Mouse (Mus musculus) urinary bladder, postnatal 36 days (tissue): Measurements from ENCODE around the gene Gins2.

Experiments
- DNase-seq, 2 experiments: peaks; one replicate each; pipeline ENCODE4 v3.0.0; 2022; ENCODE audit warnings: low spot score in 2 of 2, mixed read lengths in 1 of 2

The Gins2 gene

GRCm38 (mm10) chr8:120588908-120589771 is at the start of gene Gins2:
Gene Gins2, minus strand, starts transcription at chr8:120589304.
- DNase-seq = peak; percentile 100

DNA sequence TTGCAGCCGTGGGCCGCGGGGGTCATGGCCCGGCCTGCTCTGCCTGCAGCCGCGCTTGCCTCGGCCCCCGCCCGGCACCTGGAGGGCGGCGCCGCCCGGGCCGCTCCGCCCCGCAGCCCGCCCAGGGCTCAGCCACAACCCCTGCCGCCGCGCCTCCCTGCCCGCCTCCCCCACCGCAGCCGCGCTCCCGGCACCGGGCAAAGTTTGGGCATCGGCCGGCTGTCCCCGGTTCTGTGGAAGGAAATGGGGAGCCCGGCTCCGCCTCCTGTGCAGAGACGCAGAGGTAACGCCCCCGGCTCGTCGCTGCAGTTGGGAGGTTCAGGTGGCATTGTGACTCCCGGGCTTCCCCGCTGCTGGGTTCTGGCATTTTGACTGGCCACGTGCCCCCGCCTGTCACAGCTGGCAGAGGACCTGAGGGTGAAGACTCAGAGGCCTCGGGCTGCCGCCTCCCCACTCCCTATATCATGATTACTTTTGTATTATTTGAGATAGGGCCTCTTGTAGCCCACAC is 45.3 kb upstream of the Gins2 start:
- DNase-seq = peak; percentile 34 to 72

GRCm38 (mm10) chr8:120633665-120634271 is 44.7 kb upstream of the Gins2 start:
- no peak for DNase-seq

GRCm38 (mm10) chr8:120632969-120633664 is 44.0 kb upstream of the Gins2 start:
- DNase-seq = no peak

DNA sequence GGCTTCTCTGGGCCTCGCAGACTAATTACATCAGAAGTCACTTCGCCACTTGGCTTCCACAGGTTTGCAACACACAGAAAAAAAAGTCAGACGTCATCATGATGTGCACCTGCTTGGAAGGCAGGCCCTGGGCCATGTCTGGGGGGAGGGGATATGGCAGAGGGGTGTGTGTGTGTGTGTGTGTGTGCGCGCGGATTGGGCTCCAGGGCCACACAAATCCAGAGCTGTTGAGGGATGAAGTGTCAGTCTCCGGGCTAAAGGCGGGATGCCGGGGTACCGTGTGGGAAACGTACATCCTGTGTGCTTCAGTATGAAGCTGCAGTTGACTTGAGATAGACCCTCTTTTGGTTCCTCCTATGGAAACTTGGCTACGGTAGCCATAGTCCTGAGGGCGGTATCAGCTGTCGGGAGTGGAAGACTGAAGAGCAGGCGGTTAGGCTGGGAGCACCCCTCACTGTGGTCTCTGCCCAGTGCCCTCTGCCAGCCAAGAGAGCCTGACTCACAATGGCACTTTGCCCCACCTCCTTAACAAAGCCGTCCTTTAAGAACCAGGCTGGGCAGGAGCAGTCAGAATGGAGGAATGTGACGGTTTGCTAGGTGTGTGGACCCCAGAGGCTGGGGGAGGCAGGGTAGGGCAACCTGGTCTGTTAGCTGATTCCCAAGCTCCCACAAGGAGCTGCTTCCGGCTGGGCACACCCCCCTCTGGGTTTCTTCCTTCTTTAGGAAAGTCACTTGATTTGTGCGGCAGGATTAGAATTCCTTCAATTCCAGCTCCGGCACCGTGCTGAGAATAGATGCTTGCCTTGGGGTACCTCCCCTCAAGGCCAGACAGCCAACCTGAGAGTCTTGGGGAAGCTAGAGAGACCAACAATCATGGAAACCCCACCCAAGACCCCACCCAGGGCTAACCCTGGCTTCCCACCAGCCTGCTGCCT is 42.6 kb upstream of the Gins2 start:
- DNase-seq = no peak

- no peak for DNase-seq
Measured at GRCm38 (mm10) chr8:120630848-120631247, 41.7 kb upstream of the Gins2 start.

DNA sequence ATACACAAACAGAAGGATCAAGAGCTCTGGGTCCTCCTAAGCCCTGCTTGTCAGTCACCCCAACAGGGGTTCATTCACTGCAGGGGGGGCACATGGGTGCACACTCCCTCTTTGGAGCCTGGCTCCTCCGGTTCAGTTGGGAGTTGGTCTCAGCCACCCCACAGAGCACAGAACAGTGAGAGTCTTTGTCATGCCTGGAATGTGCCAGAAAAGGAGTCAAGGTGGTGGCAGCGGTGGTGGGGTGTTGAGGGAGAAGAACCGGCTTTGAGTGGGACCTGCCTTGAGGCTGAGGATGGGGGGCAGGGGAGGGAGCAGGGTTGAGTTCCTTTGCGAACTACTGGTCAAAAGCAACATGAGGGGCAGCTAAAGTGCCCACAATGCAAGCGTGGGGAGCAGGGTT is 40.9 kb upstream of the Gins2 start:
- no peak for DNase-seq

DNA sequence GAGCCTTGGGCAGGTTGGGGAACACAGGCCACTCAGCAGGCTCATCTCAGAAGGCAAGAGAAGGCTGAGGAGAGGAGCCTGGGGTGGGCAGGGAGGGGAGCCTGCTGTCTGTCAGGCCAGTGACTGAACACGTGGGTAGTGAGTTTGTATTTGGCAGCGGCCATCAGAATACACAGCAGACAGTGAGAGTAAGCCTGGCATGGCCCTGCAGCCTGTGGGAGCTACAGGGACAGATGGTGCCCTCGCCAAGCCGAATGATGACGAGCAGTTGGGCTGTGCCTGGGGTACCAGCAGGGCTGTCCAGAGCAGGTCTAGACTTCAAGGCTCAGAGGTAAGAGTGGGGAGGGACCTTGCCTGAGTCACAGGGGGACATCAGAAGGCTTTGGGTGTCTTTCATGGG is 38.2 kb upstream of the Gins2 start:
- no peak for DNase-seq

DNA sequence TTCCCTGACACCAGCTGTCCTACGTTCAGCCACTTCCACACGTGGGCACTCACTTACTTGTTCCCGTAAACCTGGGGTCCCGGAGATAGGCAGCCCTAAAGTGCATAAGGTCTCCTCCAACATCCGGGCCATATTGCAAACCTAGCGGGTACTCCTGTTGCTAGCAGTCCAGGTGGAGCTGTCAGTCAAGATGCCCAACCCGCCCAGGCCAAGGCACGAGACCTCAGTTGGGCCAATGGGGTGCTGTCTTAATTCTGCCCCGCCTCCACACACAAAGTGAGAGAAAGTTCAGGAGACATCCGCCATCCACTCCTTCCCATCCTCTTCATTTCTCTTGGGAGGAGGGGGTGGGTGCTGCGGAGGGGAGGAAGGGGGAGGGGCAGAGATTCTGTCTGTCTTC is 37.4 kb upstream of the Gins2 start:
- DNase-seq = no peak

DNA sequence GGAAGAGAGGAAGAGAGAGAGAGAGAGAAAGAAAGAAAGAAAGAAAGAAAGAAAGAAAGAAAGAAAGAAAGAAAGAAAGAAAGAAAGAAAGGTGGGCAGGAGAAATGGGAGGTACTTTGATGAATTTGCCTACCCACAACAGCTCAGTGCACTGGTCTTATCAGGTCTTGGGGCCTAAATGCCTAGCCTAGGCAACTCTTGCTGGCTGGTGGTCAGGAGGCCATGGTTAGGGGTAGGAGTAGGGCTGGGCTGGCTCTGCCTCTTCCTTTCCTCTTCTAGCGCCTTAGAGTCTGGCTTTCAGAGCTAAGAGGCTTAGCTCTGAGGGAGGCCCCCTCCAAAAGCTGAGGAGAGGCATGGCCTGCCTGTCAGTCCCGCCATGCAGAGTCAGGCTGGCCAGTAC is 34.5 kb upstream of the Gins2 start:
- no peak for DNase-seq

DNA sequence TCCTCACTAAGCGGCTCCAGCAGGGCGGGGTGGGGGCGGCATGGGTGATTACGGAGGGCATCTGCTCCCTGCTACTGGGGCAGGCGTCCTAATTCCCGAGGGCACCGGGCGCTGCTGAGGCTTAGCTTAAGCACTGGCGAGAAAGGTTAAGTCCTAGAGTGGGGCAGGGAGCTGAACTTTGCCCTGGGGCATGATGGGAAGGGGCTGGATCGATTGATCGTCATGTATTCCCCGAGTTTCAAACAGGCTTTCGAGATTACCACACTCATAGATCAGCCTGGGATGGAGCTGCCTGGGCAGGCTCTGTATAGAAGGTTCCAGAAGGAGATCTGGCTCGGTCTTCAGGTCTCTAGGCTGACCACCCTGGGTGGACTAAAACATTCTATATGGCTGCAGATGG is 33.1 kb upstream of the Gins2 start:
- DNase-seq = no peak

DNA sequence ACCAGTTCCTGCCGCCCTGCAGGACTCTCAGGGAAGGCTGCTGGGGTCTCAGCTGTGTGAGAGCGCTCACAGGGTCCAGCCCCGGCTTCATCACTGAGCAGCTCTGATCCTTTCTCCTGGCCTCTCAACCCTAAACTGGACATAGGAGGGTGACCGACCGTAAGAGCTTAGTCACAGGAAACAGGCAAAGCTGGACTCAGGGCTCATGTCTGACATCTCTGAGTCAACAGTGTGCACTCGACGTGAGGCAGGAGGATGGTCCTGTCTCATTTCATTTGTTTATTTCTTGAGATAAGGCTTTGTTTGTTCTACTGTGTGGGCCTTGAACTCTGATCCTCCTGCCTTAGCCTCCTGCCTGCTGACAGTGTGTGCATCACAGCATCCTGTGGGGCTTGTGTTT is 31.3 kb upstream of the Gins2 start:
- DNase-seq = no peak

- DNase-seq = peak in 1 of 2 experiments; percentile 57
Measured at GRCm38 (mm10) chr8:120619235-120620180, 30.4 kb upstream of the Gins2 start.

DNA sequence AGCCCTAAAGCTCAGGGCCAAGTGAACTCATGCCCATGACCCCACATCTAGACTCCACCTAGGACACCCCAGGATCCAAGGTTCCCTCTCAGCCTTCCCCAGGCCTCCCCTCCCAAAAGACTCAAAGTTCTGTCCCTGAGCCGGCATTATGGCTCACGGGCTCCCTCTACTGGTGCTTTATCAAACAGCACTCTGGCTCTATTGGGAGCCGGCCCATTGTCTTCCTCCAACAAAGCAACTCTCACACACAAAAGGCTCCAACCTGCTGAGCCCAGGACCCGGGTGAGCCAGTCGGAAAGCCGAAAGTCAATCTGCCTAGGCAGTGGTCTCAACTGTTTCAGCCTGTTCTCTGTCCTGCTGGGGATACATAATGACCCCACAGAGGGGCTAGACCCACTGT is 29.0 kb upstream of the Gins2 start:
- peak; percentile 53 to 67 for DNase-seq

- DNase-seq = no peak
Measured at GRCm38 (mm10) chr8:120616663-120617626, 27.8 kb upstream of the Gins2 start.

GRCm38 (mm10) chr8:120614491-120614890 is 25.4 kb upstream of the Gins2 start:
- DNase-seq = no peak

DNA sequence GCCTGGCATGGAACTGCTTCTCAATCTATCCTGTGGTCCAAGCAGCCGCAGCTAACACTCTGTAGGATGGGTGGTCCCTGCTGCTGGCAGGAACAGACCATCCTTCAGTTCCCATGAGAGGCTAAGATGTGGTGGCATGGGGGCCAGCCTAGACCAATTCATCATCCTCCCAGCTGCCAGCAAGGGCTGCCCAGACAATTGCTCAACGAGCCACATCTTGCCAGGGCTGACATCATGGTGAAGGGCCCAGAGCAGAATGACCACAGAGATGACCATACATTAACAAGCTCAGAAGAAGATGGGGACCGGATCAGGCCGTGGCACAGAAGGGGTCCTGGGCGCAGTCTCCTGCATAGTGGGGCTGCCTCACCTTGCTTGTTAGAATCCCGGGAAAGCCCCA is 21.7 kb upstream of the Gins2 start:
- DNase-seq = no peak

DNA sequence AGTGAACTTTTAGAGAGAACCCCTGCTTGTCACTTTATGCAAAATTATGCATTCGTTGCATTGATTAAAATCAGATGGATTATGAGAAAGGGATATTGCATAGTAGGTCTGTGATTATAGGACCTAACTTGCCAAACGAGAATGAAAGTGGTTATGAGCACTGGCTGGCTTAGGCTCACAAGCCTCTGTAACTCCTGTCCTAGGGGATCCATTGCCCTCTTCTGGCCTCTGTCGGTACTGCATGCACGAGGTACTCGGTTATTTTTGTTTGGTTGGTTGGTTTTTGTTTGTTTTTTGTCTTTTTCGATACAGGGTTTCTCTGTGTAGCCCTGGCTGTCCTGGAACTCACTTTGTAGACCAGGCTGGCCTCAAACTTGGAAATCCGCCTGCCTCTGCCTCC is 18.8 kb upstream of the Gins2 start:
- peak; percentile 62 to 71 for DNase-seq

- no peak for DNase-seq
Measured at GRCm38 (mm10) chr8:120607460-120607859, 18.4 kb upstream of the Gins2 start.
